ENCODE assay signal across 21 mouse cellular contexts in the genomic region with DNA sequence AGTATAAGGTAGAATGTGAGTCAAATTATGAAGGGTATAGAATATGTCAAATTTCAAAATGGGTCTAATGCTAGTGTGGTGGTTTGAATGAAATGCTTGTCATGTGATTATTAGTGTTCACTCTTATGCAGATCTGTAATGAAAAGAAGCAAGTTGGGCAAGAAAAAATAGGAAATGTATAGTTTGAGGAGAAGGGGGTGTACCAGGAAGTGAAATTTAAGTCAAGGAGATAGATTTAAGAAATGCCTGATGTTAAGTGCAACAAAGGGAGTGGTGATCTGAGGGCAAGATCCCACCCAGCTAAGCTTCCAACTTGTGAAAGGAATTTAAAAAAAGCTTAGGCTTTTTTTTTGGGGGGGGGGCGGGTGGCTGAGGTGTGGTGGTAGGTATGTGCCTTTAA. TPM values are rescaled to one million over a fixed set of nuclear protein-coding genes. Genes with fewer than 3 reads are reported as not detected.
DNase-seq lines count a peak whose midpoint lies in the region; ATAC-seq and TF ChIP-seq lines count a peak whose summit lies in the region.
"Had no signal": no experiment of that assay in that cellular context is flagged by ENCODE, and none has a peak within 500 bp of the region (broad histone marks: within the 10 kb centered on the region; RNA-seq: fewer than 3 reads in every experiment).

No protein-coding gene starts in this region.

- no peak for TF ChIP-seq POLR2A in bone marrow macrophage, adult 2 months (IDR thresholded peaks at IDR 0.05; ENCODE audit: borderline replicate concordance, low read depth, low read length)

- no peak for TF ChIP-seq CTCF in bone marrow macrophage, adult 2 months (IDR thresholded peaks at IDR 0.05; ENCODE audit: low read depth, low read length)

- H3K4me1 ChIP-seq in bone marrow macrophage, adult 2 months (ENCODE audit: control insufficient read depth, insufficient read depth, low read length): peaks cover 6% of the 10 kb centered on the region

- H3K4me3 ChIP-seq in bone marrow macrophage, adult 2 months (ENCODE audit: insufficient read depth, low read length): no peak overlapping the region

- no peak for DNase-seq in heart, adult 8-10 months (ENCODE audit: low spot score)
- no peak for DNase-seq in frontal cortex, adult 2 months (ENCODE audit: extremely low spot score in 1 of 2, low spot score in 1 of 2)
- no peak for DNase-seq in urinary bladder, postnatal 14 days (ENCODE audit: low spot score)
- DNase-seq in cerebellum, adult 11-12 months: no peak
- DNase-seq: adrenal gland, adult 2 months; adrenal gland, adult 8-10 months; adrenal gland, postnatal 10 days; adrenal gland, postnatal 14 days; adrenal gland, postnatal 25 days; adrenal gland, postnatal 36 days; B cell, adult 2 months; cerebellum, adult 11 months; cerebellum, adult 18-20 months; cerebellum, adult 2 months had no signal

- H3K27ac ChIP-seq in bone marrow macrophage, adult 2 months (ENCODE audit: insufficient read depth, low read depth, low read length): peak overlapping the region; percentile 50

- ATAC-seq in granulocyte monocyte progenitor cell, adult 5-6 weeks (replicated peaks; ENCODE audit: poor library complexity, severe bottlenecking): peak; percentile 89
- ATAC-seq in megakaryocyte, adult 5-6 weeks (ENCODE audit: poor library complexity, severe bottlenecking): peak; percentile 67
- 0 out of 2 replicates have a peak, but pooled peaks have one; percentile 14 for ATAC-seq in megakaryocyte progenitor cell, adult 5-6 weeks (replicated peaks; ENCODE audit: poor library complexity)
- ATAC-seq: activated CD4-positive, CD25-positive, alpha-beta regulatory T cell, adult 4 months; CD4-positive, CD25-positive, alpha-beta regulatory T cell, adult 4 months; Patski had no signal

RNA-seq across cellular contexts. Expression of gene Resf1, which starts 29.4 kb away (rescaled TPM):
- polyA plus RNA-seq in bone marrow macrophage, adult 2 months (2012; ENCODE audit: insufficient read depth, insufficient read length, missing spikeins): 46.4 and 50.0 TPM in 2 replicates
- 26.0 and 26.5 TPM in 2 replicates for total RNA-seq in granulocyte monocyte progenitor cell, adult 5-6 weeks (2014; fragmentation: Nextera tagmentation)
- 29.9 and 47.7 TPM in 2 replicates for total RNA-seq in granulocyte monocyte progenitor cell, adult 5-6 weeks (2017)
- 114 and 122 TPM in 2 replicates for total RNA-seq in megakaryocyte, adult 5-6 weeks (2015)
- total RNA-seq in megakaryocyte, adult 5-6 weeks (2017): 76.9 and 91.4 TPM in 2 replicates
- 53.1 and 54.3 TPM in 2 replicates for total RNA-seq in megakaryocyte progenitor cell, adult 5-6 weeks (2015)
- 25.4 and 48.0 TPM in 2 replicates for total RNA-seq in megakaryocyte progenitor cell, adult 5-6 weeks (2017)
- total RNA-seq in heart, adult 8-10 months (2022): 10 to 100 TPM; 20.2 to 45.4 (median 29.3) TPM
- 6.3 and 6.7 TPM in 2 replicates for polyA plus RNA-seq in frontal cortex, adult 2 months (2012; rRNA removed)

Comparison
In these comparisons a context has a peak if more than half of its experiments do, and no peak if none do; other contexts are left out.
1. ATAC-seq: peak in every context shown above with its lines; median percentile 89 in granulocyte monocyte progenitor cell, adult 5-6 weeks; 67 in megakaryocyte, adult 5-6 weeks; 14 in megakaryocyte progenitor cell, adult 5-6 weeks.